Mouse (Mus musculus) cerebellum, adult 8-10 months (tissue): Measurements from ENCODE around the gene Asb1.

ENCODE experiments used
- DNase-seq: peaks from one replicate; pipeline ENCODE4 v3.0.0; 2022

The Asb1 gene

DNA sequence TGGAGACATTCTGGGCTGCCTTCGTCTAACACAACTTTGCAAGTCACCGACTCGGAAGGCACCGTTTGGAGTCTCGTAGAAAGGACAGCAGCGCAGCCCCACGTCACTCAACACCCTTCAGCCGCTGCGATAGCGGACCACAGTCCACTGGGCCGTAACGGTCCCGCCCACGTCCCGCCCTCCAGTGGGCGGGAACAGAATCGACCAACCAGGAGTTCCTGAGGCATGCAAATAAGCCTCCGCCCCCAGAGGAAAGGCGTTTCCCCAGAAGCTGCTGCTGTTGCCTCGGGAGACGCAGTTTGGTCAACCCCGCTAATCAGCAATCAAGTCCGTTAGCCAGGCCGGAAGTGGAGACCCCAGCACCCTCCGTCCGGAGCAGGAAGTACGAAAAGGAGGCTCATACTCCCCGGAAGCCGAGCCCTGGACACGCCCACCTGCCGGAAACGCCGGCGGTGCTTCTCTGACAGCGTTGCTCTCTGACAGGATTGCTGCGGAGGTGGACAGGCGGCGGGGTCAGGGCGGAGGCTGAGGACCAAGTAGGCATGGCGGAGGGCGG lies at the start of gene Asb1:
Gene Asb1, plus strand, starts transcription at position 274 of the 556 bp plus-strand sequence.
- DNase-seq = peak; percentile 88

DNA sequence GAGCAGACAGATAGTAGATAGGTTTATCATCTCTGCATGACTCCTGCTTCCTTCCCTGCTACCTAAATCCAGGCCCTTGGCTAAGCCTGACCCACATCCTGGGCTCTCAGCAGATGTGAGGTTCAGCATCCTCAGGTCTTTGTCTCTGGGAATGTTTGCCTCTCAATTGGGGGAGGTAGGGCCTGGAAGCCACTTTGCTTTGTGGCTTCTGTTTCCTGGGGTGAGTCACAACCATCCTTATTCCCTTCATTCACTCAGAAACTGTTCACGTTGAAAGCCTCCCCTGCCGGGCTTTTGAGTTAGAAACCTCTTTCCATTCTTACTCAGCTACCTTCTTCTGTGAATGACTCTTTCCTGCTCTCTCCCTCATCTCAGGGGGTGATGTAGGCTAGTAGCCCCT lies 47.6 kb upstream of the Asb1 start:
- no peak for DNase-seq

DNA sequence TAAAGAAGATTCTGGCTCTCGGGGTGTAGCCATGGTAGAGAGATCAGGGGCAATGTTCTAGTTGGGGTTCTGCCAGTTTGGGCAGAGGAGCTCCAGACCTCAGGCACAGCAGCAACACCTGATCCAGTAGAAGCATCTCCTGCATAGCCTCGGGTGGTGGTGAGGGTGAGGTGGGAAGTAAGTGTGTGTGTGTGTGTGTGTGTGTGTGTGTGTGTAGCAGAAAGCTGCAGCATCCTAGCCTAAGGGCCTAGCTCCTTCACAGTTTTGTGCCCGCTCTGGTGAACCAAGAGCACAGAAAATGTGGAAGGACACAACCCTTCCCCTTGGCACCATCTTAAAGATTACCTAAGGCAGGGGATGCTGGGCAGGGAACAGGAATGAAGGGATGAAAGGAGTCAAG lies 46.4 kb upstream of the Asb1 start:
- DNase-seq = no peak

DNA sequence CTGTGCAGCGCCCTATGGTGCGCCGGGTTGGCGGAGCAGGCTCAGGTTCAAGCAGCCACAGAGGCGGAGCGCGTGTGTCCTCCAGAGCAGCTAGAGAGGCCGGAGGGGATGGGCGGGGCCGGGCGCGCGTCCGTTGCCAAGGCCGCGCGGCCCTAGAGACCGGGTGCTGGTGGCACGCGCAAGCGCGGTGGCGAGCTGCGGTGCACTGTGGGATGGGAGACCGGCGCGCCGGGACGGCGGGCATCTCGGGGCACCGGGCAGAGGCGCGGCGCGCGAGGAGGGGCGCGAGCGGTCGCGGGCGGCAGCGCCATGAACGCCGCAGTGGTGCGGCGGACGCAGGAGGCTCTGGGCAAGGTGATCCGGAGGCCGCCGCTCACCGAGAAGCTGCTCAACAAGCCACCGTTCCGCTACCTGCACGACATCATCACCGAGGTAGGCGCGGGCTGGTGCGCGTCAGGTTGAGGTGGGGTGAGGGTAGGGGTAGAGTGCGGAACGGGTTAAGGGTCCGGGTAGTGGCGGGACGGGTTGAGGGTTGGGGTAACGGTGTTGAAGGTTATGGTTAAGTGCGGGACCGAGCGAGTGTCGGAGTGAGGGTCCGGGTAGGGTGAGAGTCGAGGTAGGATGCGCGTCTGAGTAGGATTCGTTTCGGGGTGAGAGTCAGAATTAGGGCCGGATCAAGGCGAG lies 45.7 kb upstream of the Asb1 start, which contains the start of gene Traf3ip1:
Gene Traf3ip1, plus strand, starts transcription at position 191 of the 684 bp plus-strand sequence.
- DNase-seq = peak; percentile 94

DNA sequence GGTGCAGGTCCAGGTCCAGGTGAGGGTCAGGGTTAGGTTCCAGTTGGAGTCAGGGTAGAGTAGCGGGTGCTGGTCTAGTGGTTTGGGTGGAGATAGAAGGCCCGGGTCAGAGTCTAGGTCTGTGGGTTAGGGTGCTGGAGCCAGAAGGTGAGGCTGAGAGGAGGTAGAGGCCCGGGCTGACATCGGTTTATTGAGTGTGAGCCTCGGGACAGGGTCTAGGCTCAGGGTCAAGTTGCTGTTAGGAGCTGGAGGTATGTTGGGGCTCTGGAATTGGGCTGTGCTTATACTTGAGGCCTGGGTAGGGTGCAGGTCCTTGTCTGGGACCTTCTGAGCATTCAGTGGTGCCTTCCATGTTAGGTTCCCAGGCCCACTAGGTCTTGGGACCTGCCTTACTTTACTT lies 45.0 kb upstream of the Asb1 start:
- DNase-seq = no peak

- DNase-seq = no peak
Measured at GRCm38 (mm10) chr1:91498579-91498978, 41.8 kb upstream of the Asb1 start.

DNA sequence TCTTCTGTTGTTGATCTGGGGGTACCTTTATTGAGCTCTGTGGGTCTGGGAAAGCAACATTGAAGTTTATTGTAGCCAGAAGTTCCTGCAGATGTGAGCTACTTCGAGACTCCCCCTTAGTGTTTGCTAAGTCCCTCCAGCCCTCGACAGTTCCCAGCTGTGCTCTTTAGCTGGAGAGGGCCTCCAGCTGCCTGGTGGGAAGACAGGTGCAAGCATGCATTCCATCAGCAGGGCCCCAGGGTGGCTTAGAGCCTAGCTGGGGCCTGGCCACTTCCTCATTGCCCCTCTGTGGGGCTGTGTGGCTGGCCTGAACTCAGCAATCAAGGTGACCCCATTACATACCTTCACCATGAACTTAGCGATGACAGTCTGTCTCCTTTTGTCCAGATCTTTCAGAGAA lies 35.7 kb upstream of the Asb1 start:
- DNase-seq = no peak

GRCm38 (mm10) chr1:91514916-91515315 lies 25.4 kb upstream of the Asb1 start:
- no peak for DNase-seq

- DNase-seq = no peak
Measured at GRCm38 (mm10) chr1:91515642-91516041, 24.7 kb upstream of the Asb1 start.

DNA sequence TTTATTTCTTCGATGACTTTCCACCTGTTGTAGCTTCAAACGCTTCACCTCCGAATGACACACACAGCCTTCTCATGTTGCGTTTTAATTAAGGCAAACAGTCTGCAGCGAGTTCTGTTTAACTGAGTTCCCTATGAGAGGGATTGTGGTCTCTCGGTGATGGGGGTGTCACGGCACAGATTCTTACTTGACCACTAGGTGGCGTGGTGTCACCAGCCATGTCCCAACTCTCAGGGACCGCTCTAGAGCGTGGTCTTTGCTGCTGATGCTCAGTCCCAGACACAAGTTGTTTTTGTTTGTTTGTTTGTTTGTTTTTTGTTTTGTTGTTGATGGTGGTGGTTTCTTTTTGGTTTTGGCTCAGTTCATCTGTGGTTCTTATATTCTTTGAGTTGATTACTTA lies 16.6 kb upstream of the Asb1 start:
- DNase-seq = peak; percentile 48

DNA sequence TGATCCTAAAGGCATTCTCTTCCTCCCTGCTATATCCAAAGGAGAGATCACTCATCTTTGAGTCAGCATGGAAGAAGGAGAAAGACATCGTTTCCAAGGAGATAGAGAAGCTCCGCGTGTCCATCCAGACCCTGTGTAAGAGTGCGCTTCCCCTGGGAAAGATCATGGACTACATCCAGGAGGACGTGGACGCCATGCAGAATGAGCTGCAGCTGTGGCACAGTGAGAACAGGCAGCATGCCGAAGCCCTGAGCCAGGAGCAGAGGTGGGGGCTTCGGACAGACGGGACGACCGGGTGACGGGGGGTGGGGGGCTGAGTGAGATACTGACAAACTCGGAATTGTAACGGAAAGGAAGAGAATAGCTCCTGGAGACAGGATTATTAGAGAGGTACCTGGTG lies 14.5 kb upstream of the Asb1 start:
- DNase-seq = no peak

GRCm38 (mm10) chr1:91530166-91530565 lies 10.2 kb upstream of the Asb1 start:
- no peak for DNase-seq

- no peak for DNase-seq
Measured at GRCm38 (mm10) chr1:91532243-91532642, 8.1 kb upstream of the Asb1 start.

GRCm38 (mm10) chr1:91532892-91533291 lies 7.5 kb upstream of the Asb1 start:
- DNase-seq = no peak

- no peak for DNase-seq
Measured at GRCm38 (mm10) chr1:91533483-91533882, 6.9 kb upstream of the Asb1 start.

DNA sequence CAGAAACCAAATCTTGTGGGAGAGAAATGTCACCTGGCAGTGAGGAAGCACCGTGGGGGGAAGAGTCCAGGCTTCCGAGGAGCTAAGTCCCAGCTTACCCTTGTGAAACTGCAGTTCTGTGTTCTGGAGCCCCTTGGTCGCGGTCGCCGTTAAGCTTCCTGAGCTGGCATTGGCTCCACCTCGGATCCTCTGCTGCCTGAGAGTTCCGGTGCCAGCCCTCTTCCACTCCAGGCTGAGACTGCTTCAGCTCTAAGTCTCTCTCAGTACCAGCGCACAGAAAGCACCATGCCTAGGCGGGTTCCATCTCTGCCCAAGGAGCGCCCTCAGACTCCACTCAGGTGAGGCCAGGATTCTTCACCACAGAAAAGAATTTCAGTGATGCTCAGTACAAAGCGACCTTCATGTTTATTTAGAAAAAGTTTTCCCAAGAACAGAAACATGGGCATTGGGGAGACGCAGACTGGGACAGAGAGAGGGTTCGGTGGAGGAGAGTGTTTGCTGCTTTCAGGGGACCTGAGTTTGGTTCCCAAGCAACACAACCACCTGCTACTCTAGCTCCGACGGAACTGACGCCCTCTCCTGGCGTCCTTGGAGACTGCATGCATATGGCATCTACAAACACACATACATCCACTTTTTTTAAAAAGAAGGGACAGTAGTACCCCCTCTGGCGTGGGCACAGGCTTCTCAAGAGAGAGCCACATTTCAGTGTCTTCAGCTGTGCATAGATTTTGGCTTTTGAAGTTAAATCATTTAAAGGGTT lies 6.2 kb upstream of the Asb1 start:
- no peak for DNase-seq

DNA sequence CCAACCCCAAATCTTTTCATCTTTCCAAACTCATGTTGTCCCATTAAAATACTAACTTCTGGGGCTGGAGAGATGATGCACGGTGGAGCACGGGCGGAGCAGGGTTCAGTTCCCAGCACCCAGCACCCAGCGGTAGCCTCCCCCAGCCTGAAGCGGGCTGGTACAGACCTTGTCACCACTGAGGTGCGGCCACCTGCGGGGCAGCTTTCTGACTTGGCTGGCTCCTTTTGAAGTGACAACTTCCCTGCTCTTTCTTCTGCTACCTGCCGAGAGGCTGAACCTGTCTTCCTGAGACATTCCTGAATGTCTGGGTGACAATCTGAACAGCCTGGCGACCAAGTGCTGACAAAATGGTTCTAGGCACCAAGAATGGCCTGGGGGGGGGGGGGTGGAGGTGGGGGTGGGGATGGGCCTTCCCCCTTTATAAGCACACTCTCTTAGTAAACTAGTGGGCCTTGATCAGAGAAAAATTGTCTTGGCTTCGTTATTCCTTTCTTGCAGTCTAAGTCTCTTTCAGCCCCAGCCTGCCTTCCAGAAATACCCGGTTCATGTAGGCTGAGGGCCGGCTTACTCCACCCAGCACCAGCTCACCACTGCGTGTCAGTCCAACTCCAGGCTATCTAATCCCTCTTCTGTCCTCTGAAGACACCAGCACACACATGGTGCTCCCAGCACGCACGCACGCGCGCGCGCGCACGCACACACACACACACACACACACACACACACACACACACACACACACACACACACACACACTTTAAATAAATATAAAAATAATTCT lies 2.4 kb upstream of the Asb1 start:
- DNase-seq = no peak

- no peak for DNase-seq
Measured at GRCm38 (mm10) chr1:91538570-91538929, 1.8 kb upstream of the Asb1 start.

DNA sequence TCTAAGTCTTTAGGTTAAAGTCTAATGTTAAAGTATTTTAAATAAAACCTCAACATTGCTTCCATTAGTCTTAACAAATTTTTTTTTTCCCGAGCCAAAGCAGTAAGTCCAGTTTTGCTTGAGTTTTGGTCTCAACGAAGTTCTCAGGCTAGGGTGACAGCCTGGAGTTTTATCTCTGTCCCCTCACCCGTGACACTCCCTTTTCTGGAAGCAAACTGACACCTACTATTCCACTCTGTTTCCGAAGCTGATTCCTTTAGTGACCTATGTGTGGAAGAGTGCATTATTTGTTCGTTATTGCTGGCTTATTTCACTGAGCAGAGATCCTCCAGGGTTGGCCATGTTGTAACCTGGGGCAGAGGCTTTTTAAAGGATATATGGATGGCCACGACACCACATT lies 1.1 kb upstream of the Asb1 start:
- DNase-seq = no peak

GRCm38 (mm10) chr1:91539704-91540270 lies 557 bp upstream of the Asb1 start:
- peak; percentile 35 for DNase-seq

DNA sequence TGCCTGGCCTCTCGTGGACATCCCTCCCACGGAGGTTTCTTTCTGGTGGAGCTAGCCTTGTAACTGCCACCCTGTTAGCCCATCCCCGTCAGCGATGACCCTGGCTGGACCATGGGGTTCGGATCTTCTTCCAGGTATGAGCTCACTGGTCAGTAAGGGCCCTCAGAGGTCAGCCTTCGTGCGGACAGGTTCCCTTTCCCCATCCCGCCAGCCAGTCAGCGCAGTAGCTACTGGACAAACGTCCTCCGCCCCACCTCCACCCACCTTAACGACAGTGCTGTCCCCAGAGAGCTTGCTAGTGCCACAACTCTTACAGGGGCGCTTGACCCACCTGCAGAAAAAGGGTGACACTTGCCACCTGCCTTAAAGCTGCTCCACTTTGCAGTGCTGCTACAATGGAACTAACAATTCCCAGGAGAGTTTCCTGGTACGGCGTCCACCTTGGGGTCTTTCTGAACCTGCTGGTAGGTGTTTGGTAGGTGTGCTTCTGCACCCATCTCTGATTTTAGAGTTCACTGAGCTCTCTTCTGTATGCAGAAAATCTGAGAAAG lies 773 bp downstream of the Asb1 start:
- peak; percentile 12 for DNase-seq

DNA sequence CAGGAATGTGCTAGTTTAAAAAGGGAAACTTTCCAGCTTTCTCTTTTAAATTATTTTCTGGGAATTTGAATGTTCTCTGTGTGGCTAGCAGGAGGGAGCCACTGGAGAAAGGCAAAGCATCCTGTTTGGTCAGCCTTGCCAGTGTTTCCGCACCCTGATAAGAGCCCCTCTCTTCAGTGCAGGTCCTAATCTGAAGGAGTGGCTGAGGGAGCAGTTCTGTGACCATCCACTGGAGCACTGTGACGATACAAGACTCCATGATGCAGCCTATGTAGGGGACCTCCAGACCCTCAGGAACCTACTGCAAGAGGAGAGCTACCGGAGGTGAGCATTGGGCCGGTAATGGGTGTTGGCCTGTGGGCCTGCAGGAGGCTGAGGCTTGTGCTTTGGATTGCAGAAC lies 3.6 kb downstream of the Asb1 start:
- DNase-seq = no peak

DNA sequence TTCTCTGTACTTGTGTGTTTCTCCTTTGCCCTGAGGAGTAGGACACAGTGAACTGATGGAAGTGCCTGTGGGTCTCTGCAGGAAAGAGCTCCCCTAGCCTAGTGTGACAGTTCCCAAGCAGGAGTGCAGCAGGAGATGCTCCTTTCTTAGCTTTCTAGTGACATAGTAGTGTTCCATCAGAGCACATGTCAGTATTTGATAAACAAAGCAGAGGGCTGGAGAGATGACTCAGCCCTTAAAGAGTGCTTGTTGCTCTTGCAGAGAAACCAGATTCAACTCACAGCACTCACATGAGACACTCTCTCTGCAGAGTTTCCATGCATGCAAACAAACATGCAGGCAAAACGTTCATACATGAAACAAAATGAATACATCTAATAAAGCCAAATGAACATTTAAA lies 4.9 kb downstream of the Asb1 start:
- no peak for DNase-seq
